Mouse (Mus musculus) spleen, adult 2 months (tissue): ENCODE results near the gene Chil1. TPM values are rescaled to one million over a fixed set of nuclear protein-coding genes. Genes with fewer than 3 reads are reported as not detected.

Source experiments
- DNase-seq, 2 experiments: peaks; one replicate each; pipeline versions ENCODE4 v3.0.0 to v3.0.0-alpha.2; 2012 to 2021; ENCODE audit warnings: low spot score in 2 of 2, low read depth in 1 of 2
- H3K27ac ChIP-seq: fragments of 200-500 bp; 2 replicates; pipeline ENCODE4 v1.5.1; 2012; ENCODE audit warnings: low read length, inconsistent platforms; ENCODE audit not compliant: insufficient read depth
- H3K27me3 ChIP-seq: fragments of 200-500 bp; 2 replicates; pipeline ENCODE4 v1.6.1; 2012; ENCODE audit warnings: mild to moderate bottlenecking, moderate library complexity, low read length, inconsistent platforms; ENCODE audit not compliant: control insufficient read depth, insufficient read depth
- H3K36me3 ChIP-seq: fragments of 200-500 bp; 2 replicates; pipeline ENCODE4 v1.6.1; 2012; ENCODE audit warnings: mild to moderate bottlenecking, low read length, inconsistent platforms; ENCODE audit not compliant: control insufficient read depth, insufficient read depth
- H3K4me1 ChIP-seq: fragments of 200-500 bp; 2 replicates; pipeline ENCODE4 v1.6.1; 2011; ENCODE audit warnings: inconsistent platforms; ENCODE audit not compliant: control insufficient read depth, insufficient read depth, insufficient read length
- H3K4me3 ChIP-seq: fragments of 200-500 bp; 2 replicates; pipeline ENCODE4 v1.5.1; 2011; ENCODE audit warnings: mild to moderate bottlenecking, inconsistent platforms; ENCODE audit not compliant: insufficient read depth, insufficient read length; ENCODE audit errors: extremely low read depth
- CTCF ChIP-seq: fragments of 200-500 bp; IDR thresholded peaks from 2 replicates; pipeline ENCODE4 v1.5.1; 2011; ENCODE audit warnings: mild to moderate bottlenecking, inconsistent platforms; ENCODE audit not compliant: insufficient read depth, insufficient read length, insufficient replicate concordance; ENCODE audit errors: extremely low read depth
- POLR2A ChIP-seq: fragments of 200-500 bp; IDR thresholded peaks from 2 replicates; pipeline ENCODE4 v1.6.1; 2011; ENCODE audit warnings: low read depth, low read length, inconsistent platforms
- WGBS: fragments of 180-500 bp; shearing (Covaris S2); methylation state at CpG from one replicate; pipeline ENCODE4 v1.1.7; 2018; 5-methylcytosine and 5-hydroxymethylcytosine counted together
- polyA plus RNA-seq: library from polyadenylated mRNA; depleted of rRNA; stranded (reverse); fragments of >200 nt; gene quantifications from 2 replicates; pipeline ENCODE4 v1.2.3, GENCODE M21; 2012; rRNA removed

Gene Chil1
- 3.3 and 7.5 TPM in 2 replicates for polyA plus RNA-seq

- Histone ChIP-seq H3K4me3 (no peak within 1 kb of the TSS), H3K36me3 (no peaks in the 10 kb centered on the region), H3K27me3 (no peaks in the 10 kb centered on the region), H3K27ac (no peak within 1 kb of the TSS), H3K4me1 (no peaks in the 10 kb centered on the region)
- WGBS = 82% methylated on average over 4 of the region's 4 CpGs
- TF ChIP-seq POLR2A (no peak), CTCF (no peak)
- no peak for DNase-seq
Observed at GRCm38 (mm10) chr1:134182025-134182424, at the start of gene Chil1. Gene Chil1, plus strand, starts transcription at chr1:134182176.

- no peak overlapping the region for H3K4me3 ChIP-seq
- WGBS = 82% methylated on average over 11 of the region's 11 CpGs
- no peak overlapping the region for H3K27ac ChIP-seq
- no peaks in the 10 kb centered on the region for H3K4me1 ChIP-seq
- H3K36me3 ChIP-seq = no peaks in the 10 kb centered on the region
- no peaks in the 10 kb centered on the region for H3K27me3 ChIP-seq
- TF ChIP-seq POLR2A (no peak), CTCF (no peak)
- DNase-seq = no peak
Observed at GRCm38 (mm10) chr1:134133316-134133715, 48.7 kb upstream of the Chil1 start.

- no peak for DNase-seq
- Histone ChIP-seq H3K36me3 (no peaks in the 10 kb centered on the region), H3K4me3 (no peak overlapping the region), H3K4me1 (no peaks in the 10 kb centered on the region), H3K27me3 (no peaks in the 10 kb centered on the region), H3K27ac (no peak overlapping the region)
- TF ChIP-seq POLR2A (no peak), CTCF (no peak)
- WGBS = 70% methylated on average over 3 of the region's 3 CpGs
Observed at GRCm38 (mm10) chr1:134136351-134136750, 45.6 kb upstream of the Chil1 start.

- H3K27me3 ChIP-seq = no peaks in the 10 kb centered on the region
- H3K27ac ChIP-seq = no peak overlapping the region
- H3K4me3 ChIP-seq = no peak overlapping the region
- H3K36me3 ChIP-seq = no peaks in the 10 kb centered on the region
- no peaks in the 10 kb centered on the region for H3K4me1 ChIP-seq
- WGBS = 79% methylated on average over 9 of the region's 9 CpGs
- TF ChIP-seq CTCF (no peak), POLR2A (no peak)
- DNase-seq = no peak
Observed at GRCm38 (mm10) chr1:134138424-134138823, 43.6 kb upstream of the Chil1 start.

- WGBS = 89% methylated on average over 4 of the region's 4 CpGs
- no peak for TF ChIP-seq CTCF
- TF ChIP-seq POLR2A = no peak
- H3K36me3 ChIP-seq = no peaks in the 10 kb centered on the region
- DNase-seq = no peak
- no peaks in the 10 kb centered on the region for H3K4me1 ChIP-seq
- H3K4me3 ChIP-seq = no peak overlapping the region
- no peak overlapping the region for H3K27ac ChIP-seq
- no peaks in the 10 kb centered on the region for H3K27me3 ChIP-seq
Observed at GRCm38 (mm10) chr1:134142363-134142794, 39.6 kb upstream of the Chil1 start.

- Histone ChIP-seq H3K4me3 (no peak overlapping the region), H3K27me3 (no peaks in the 10 kb centered on the region), H3K27ac (no peak overlapping the region), H3K36me3 (no peaks in the 10 kb centered on the region), H3K4me1 (no peaks in the 10 kb centered on the region)
- no peak for TF ChIP-seq POLR2A
- no peak for TF ChIP-seq CTCF
- WGBS = 86% methylated on average over 8 of the region's 8 CpGs
- no peak for DNase-seq
Observed at GRCm38 (mm10) chr1:134146066-134146465, 35.9 kb upstream of the Chil1 start.

- 85% methylated on average over 8 of the region's 8 CpGs for WGBS
- no peak overlapping the region for H3K4me3 ChIP-seq
Observed at GRCm38 (mm10) chr1:134150076-134150475, 31.9 kb upstream of the Chil1 start.

More at GRCm38 (mm10) chr1:134150076-134150475, 31.9 kb upstream of the Chil1 start:
- H3K36me3 ChIP-seq = no peaks in the 10 kb centered on the region
- H3K27ac ChIP-seq = no peak overlapping the region
- no peaks in the 10 kb centered on the region for H3K4me1 ChIP-seq
- H3K27me3 ChIP-seq = no peaks in the 10 kb centered on the region
- TF ChIP-seq CTCF (no peak), POLR2A (no peak)
- DNase-seq = no peak
